Mouse (Mus musculus): ENCODE measurements at regions not wholly inside any gene's neighbourhood (a gene's known extent, or its start where the extent isn't known, plus 50 kb on each side); places are given as distances from the start of the nearest gene placed in this dataset.

DNA sequence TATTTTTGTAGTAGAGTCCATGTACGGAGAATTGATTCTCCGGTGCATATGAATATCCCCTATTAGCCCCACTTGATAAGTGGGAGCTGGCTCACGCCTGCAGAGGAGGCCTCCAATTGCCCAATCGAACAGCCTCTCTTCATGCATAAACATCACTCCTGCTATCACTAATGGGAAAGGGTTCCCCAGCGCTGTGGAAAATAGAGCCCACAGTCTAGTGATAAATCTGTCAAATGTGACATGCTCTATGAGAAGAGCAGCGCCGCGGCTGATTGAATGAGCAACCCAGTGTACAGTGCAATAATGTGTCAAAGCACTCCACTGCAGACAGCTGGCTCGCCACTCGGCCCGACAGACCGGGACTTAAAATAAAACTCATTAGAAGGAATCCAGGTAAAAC, 182.8 kb upstream of the Id4 start:
- no peak overlapping the region for H3K27ac ChIP-seq (replicated peaks in 1 of 2; ENCODE audit: control insufficient read depth in 1 of 2, insufficient read depth in 1 of 2, low read depth in 2 of 2, low read length in 2 of 2)
- no peaks in the 10 kb centered on the region for H3K27me3 ChIP-seq (ENCODE audit: control insufficient read depth, insufficient read depth, low read length)
- H3K4me1 ChIP-seq (ENCODE audit: control insufficient read depth in 2 of 2, insufficient read depth in 2 of 2, low read length in 2 of 2): peaks cover 3 to 5% of the 10 kb centered on the region in 2 experiments; a peak in 3 of 4 replicates
- H3K36me3 ChIP-seq (ENCODE audit: control insufficient read depth, insufficient read depth, low read length): no peaks in the 10 kb centered on the region
- H3K4me2 ChIP-seq (ENCODE audit: low read length): peak overlapping the region; percentile 55
- no peak overlapping the region for H3K9ac ChIP-seq (ENCODE audit: low read length)
- WGBS: 21% methylated on average over 12 of the region's 12 CpGs
- H3K9me3 ChIP-seq (ENCODE audit: control insufficient read depth, low read length): no peaks in the 10 kb centered on the region
- 0 out of 4 replicates have a peak overlapping the region, but pooled peaks of 1 of the 2 experiments have one; percentile 10 for H3K4me3 ChIP-seq (ENCODE audit: control insufficient read depth in 1 of 2, insufficient read depth in 1 of 2, low read depth in 1 of 2, low read length in 2 of 2)
- no peak for ATAC-seq (ENCODE audit: insufficient number of reproducible peaks, insufficient read depth, low FRiP score, low read depth)

DNA sequence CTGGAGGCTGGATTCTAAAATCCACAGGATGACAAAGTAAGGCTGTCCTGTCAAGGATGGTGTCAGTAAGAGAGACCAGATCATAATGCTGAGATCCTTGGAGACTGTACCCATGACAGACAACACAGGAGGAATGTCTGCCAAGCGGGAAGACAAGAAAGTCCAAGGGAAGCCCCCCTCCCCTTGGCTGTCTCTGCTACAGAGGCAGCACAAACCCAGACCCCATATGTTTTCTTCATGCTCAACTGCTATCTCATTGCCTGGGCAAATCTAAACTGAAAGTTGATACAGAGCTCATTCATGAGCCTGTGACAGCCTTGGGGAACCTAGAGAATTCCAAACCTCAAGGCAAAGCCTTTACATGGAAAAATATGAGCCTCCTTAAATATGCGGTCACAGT, 177.7 kb upstream of the Id4 start:
- Histone ChIP-seq H3K27me3 (ENCODE audit: control insufficient read depth, insufficient read depth, low read length) (no peaks in the 10 kb centered on the region), H3K36me3 (ENCODE audit: control insufficient read depth, insufficient read depth, low read length) (no peaks in the 10 kb centered on the region), H3K9ac (ENCODE audit: low read length) (no peak overlapping the region), H3K27ac (replicated peaks in 1 of 2; ENCODE audit: control insufficient read depth in 1 of 2, insufficient read depth in 1 of 2, low read depth in 2 of 2, low read length in 2 of 2) (no peak overlapping the region), H3K4me3 (ENCODE audit: control insufficient read depth in 1 of 2, insufficient read depth in 1 of 2, low read depth in 1 of 2, low read length in 2 of 2) (no peak overlapping the region), H3K4me1 (ENCODE audit: control insufficient read depth in 2 of 2, insufficient read depth in 2 of 2, low read length in 2 of 2) (peaks cover 0 to under 1% of the 10 kb centered on the region in 2 experiments; a peak in 2 of 4 replicates), H3K4me2 (ENCODE audit: low read length) (no peak overlapping the region), H3K9me3 (ENCODE audit: control insufficient read depth, low read length) (no peaks in the 10 kb centered on the region)
- WGBS: 86% methylated on average over 2 of the region's 2 CpGs
- ATAC-seq (ENCODE audit: insufficient number of reproducible peaks, insufficient read depth, low FRiP score, low read depth): no peak

DNA sequence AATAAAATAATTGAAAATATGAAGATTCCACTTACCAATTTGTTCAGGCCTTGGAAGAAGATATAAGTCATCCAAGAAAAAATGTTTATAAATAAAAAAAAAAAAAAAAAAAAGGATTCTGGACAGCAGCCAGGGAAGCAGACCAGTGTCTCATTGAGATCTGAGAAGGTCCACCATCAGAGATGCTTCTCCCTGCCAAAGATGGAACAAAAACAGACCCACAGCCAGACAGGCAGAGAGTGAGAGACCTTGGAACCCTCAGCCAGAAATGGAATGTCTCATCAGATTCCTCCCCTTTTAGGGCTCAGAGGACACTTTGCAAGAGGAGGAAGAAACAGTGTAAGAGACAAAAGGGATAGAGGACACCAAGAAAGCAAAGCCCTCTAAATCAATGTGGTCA, 177.2 kb upstream of the Id4 start:
- no peaks in the 10 kb centered on the region for H3K27me3 ChIP-seq (ENCODE audit: control insufficient read depth, insufficient read depth, low read length)
- no peak for ATAC-seq (ENCODE audit: insufficient number of reproducible peaks, insufficient read depth, low FRiP score, low read depth)
- no peaks in the 10 kb centered on the region for H3K9me3 ChIP-seq (ENCODE audit: control insufficient read depth, low read length)
- no peak overlapping the region for H3K4me2 ChIP-seq (ENCODE audit: low read length)
- H3K36me3 ChIP-seq (ENCODE audit: control insufficient read depth, insufficient read depth, low read length): no peaks in the 10 kb centered on the region
- H3K27ac ChIP-seq (replicated peaks in 1 of 2; ENCODE audit: control insufficient read depth in 1 of 2, insufficient read depth in 1 of 2, low read depth in 2 of 2, low read length in 2 of 2): no peak overlapping the region
- H3K4me3 ChIP-seq (ENCODE audit: control insufficient read depth in 1 of 2, insufficient read depth in 1 of 2, low read depth in 1 of 2, low read length in 2 of 2): no peak overlapping the region
- H3K9ac ChIP-seq (ENCODE audit: low read length): no peak overlapping the region
- H3K4me1 ChIP-seq (ENCODE audit: control insufficient read depth in 2 of 2, insufficient read depth in 2 of 2, low read length in 2 of 2): no peaks in the 10 kb centered on the region

DNA sequence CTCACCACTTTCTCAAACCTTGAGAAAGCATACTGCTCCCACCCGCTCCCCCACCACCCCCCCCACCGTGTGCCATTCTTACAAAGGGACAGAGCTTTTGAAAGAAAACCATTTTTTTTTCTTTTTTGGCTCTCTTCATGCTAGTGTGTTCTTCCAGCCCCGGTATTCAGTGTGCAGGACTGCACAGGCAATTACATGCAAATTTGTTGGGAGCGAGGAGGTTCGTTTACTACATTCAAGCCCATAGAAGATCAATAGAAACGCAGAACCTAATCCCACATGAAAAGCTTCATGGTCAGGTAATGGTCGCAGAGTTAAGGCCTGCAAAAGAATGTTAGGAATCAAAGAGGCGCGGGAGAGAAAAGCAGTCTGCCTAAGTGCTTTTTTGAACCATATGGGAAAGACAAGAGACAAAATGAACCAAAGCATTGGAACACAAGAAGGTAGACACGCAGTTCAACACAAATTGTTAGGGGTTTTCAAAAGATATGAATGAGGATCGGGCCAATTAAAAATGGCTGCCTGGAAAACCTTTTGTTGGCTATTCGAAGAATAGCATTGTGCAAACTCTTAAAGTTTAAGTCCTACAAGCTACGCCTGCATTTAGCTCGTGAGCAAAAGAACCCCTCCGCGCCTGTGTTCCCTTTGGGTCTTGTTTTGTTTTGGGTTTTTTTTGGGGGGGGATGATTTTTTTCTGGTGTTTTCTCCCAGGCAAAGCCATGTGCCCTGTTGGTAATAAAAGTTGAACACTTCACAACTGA, 166.6 kb upstream of the Id4 start:
- WGBS: 78% methylated on average over 16 of the region's 16 CpGs
- no peaks in the 10 kb centered on the region for H3K27me3 ChIP-seq (ENCODE audit: control insufficient read depth, insufficient read depth, low read length)

DNA sequence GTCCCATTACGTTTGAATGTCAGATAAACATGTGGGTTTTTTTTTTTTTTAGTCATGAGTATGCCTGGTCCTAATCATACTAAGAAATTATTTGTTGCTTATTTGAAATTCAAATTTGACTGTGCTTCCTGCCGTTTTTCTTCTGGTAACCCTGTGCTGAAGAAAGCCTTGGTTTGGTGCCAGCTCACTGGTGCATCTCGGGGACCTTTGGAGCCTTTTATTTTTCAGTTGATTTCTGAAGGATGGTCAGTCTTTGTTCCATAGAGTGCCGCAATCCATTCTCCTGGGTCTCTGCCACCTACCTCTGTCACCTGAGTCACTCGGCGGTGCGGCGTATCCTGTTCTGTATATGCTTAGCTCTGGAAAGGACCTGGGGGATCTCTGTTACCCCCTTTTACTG, 158.9 kb upstream of the Id4 start:
- Histone ChIP-seq H3K9ac (ENCODE audit: low read length) (no peak overlapping the region), H3K27me3 (ENCODE audit: control insufficient read depth, insufficient read depth, low read length) (no peaks in the 10 kb centered on the region), H3K4me2 (ENCODE audit: low read length) (no peak overlapping the region), H3K4me3 (ENCODE audit: control insufficient read depth in 1 of 2, insufficient read depth in 1 of 2, low read depth in 1 of 2, low read length in 2 of 2) (no peak overlapping the region), H3K9me3 (ENCODE audit: control insufficient read depth, low read length) (no peaks in the 10 kb centered on the region), H3K36me3 (ENCODE audit: control insufficient read depth, insufficient read depth, low read length) (no peaks in the 10 kb centered on the region), H3K4me1 (ENCODE audit: control insufficient read depth in 2 of 2, insufficient read depth in 2 of 2, low read length in 2 of 2) (0 out of 4 replicates have a peak, but pooled peaks cover 0 to 4% of the 10 kb centered on the region in 2 experiments), H3K27ac (replicated peaks in 1 of 2; ENCODE audit: control insufficient read depth in 1 of 2, insufficient read depth in 1 of 2, low read depth in 2 of 2, low read length in 2 of 2) (no peak overlapping the region)
- no peak for ATAC-seq (ENCODE audit: insufficient number of reproducible peaks, insufficient read depth, low FRiP score, low read depth)
- WGBS: 70% methylated on average over 8 of the region's 8 CpGs

More for the DNA sequence above, 166.6 kb upstream of the Id4 start:
- H3K9me3 ChIP-seq (ENCODE audit: control insufficient read depth, low read length): no peaks in the 10 kb centered on the region
- no peaks in the 10 kb centered on the region for H3K36me3 ChIP-seq (ENCODE audit: control insufficient read depth, insufficient read depth, low read length)
- no peak overlapping the region for H3K4me2 ChIP-seq (ENCODE audit: low read length)
- H3K9ac ChIP-seq (ENCODE audit: low read length): no peak overlapping the region
- no peaks in the 10 kb centered on the region for H3K4me1 ChIP-seq (ENCODE audit: control insufficient read depth in 2 of 2, insufficient read depth in 2 of 2, low read length in 2 of 2)
- H3K4me3 ChIP-seq (ENCODE audit: control insufficient read depth in 1 of 2, insufficient read depth in 1 of 2, low read depth in 1 of 2, low read length in 2 of 2): no peak overlapping the region
- no peak for ATAC-seq (ENCODE audit: insufficient number of reproducible peaks, insufficient read depth, low FRiP score, low read depth)
- no peak overlapping the region for H3K27ac ChIP-seq (replicated peaks in 1 of 2; ENCODE audit: control insufficient read depth in 1 of 2, insufficient read depth in 1 of 2, low read depth in 2 of 2, low read length in 2 of 2)

DNA sequence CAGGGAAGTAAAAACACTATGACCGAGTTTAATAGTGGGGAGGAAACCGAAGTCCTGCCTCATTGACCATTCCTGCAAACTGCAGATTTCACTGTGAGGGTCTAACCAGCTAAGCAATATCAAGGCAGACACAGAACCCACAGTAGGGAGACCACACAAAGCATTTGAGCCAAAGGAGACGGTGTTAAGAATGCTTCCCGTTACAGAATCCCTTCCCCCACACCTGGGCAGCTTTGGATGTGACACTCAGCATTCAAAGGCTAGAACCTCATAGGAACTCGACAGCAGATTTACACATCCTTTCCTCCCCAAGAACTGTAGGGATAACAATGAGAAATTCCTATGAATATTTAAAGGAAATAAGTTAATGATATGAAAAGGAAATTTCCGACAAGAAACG, 158.5 kb upstream of the Id4 start:
- H3K27me3 ChIP-seq (ENCODE audit: control insufficient read depth, insufficient read depth, low read length): no peaks in the 10 kb centered on the region
- 56% methylated on average over 7 of the region's 7 CpGs for WGBS
- no peaks in the 10 kb centered on the region for H3K36me3 ChIP-seq (ENCODE audit: control insufficient read depth, insufficient read depth, low read length)
- no peak overlapping the region for H3K4me2 ChIP-seq (ENCODE audit: low read length)
- H3K27ac ChIP-seq (replicated peaks in 1 of 2; ENCODE audit: control insufficient read depth in 1 of 2, insufficient read depth in 1 of 2, low read depth in 2 of 2, low read length in 2 of 2): no peak overlapping the region
- ATAC-seq (ENCODE audit: insufficient number of reproducible peaks, insufficient read depth, low FRiP score, low read depth): no peak
- no peak overlapping the region for H3K9ac ChIP-seq (ENCODE audit: low read length)
- H3K9me3 ChIP-seq (ENCODE audit: control insufficient read depth, low read length): no peaks in the 10 kb centered on the region
- H3K4me1 ChIP-seq (ENCODE audit: control insufficient read depth in 2 of 2, insufficient read depth in 2 of 2, low read length in 2 of 2): 0 out of 4 replicates have a peak, but pooled peaks cover 0 to 4% of the 10 kb centered on the region in 2 experiments
- no peak overlapping the region for H3K4me3 ChIP-seq (ENCODE audit: control insufficient read depth in 1 of 2, insufficient read depth in 1 of 2, low read depth in 1 of 2, low read length in 2 of 2)

DNA sequence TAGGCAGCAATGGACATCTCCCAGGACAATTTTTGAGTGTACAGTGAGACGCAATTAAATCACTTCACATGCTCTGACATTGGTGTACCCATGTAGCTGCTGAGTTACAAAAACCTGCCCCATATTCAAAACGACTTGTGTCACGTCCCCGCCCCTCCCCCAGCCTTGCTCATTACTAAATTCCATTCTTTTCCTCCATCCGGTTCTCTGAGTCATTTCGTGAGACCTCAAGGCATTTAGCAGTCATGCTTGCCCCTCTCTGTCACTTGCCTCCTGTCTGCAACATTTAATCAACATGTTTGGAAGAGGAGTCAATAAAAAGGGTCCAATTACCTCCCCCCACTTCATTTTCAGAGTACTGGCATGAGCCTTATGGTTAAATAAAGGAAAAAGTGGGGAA, 156.3 kb upstream of the Id4 start:
- WGBS: 48% methylated on average over 6 of the region's 6 CpGs
- Histone ChIP-seq H3K4me3 (ENCODE audit: control insufficient read depth in 1 of 2, insufficient read depth in 1 of 2, low read depth in 1 of 2, low read length in 2 of 2) (no peak overlapping the region), H3K27ac (replicated peaks in 1 of 2; ENCODE audit: control insufficient read depth in 1 of 2, insufficient read depth in 1 of 2, low read depth in 2 of 2, low read length in 2 of 2) (no peak overlapping the region), H3K27me3 (ENCODE audit: control insufficient read depth, insufficient read depth, low read length) (no peaks in the 10 kb centered on the region), H3K4me2 (ENCODE audit: low read length) (no peak overlapping the region), H3K9ac (ENCODE audit: low read length) (no peak overlapping the region), H3K4me1 (ENCODE audit: control insufficient read depth in 2 of 2, insufficient read depth in 2 of 2, low read length in 2 of 2) (0 out of 4 replicates have a peak, but pooled peaks cover 0 to 4% of the 10 kb centered on the region in 2 experiments), H3K9me3 (ENCODE audit: control insufficient read depth, low read length) (no peaks in the 10 kb centered on the region), H3K36me3 (ENCODE audit: control insufficient read depth, insufficient read depth, low read length) (no peaks in the 10 kb centered on the region)
- ATAC-seq (ENCODE audit: insufficient number of reproducible peaks, insufficient read depth, low FRiP score, low read depth): no peak

DNA sequence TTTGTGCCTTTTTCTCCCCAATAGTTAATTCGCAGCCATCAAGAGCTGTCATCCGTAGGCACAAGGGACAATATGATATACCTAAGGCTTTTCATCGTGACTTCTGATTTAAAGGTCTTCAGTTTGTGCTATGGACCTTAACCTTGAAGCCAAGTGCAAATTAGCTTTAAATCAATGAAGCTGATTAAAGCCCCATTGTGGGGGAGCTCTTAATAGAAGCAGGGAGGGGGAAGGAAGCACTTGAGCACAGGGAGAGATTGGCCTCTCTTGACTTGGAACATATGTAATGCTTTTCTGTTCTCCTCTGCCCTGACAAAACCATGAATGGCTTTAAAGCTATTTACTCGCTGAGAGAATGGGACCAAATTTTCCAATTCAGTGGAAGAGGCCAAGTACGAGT, 154.1 kb upstream of the Id4 start:
- no peaks in the 10 kb centered on the region for H3K36me3 ChIP-seq (ENCODE audit: control insufficient read depth, insufficient read depth, low read length)
- 74% methylated on average over 5 of the region's 5 CpGs for WGBS
- ATAC-seq (ENCODE audit: insufficient number of reproducible peaks, insufficient read depth, low FRiP score, low read depth): no peak
- H3K9ac ChIP-seq (ENCODE audit: low read length): no peak overlapping the region
- H3K27me3 ChIP-seq (ENCODE audit: control insufficient read depth, insufficient read depth, low read length): no peaks in the 10 kb centered on the region
- no peak overlapping the region for H3K27ac ChIP-seq (replicated peaks in 1 of 2; ENCODE audit: control insufficient read depth in 1 of 2, insufficient read depth in 1 of 2, low read depth in 2 of 2, low read length in 2 of 2)
- H3K9me3 ChIP-seq (ENCODE audit: control insufficient read depth, low read length): no peaks in the 10 kb centered on the region
- no peak overlapping the region for H3K4me2 ChIP-seq (ENCODE audit: low read length)
- H3K4me3 ChIP-seq (ENCODE audit: control insufficient read depth in 1 of 2, insufficient read depth in 1 of 2, low read depth in 1 of 2, low read length in 2 of 2): no peak overlapping the region
- 0 out of 4 replicates have a peak, but pooled peaks cover 0 to 4% of the 10 kb centered on the region in 2 experiments for H3K4me1 ChIP-seq (ENCODE audit: control insufficient read depth in 2 of 2, insufficient read depth in 2 of 2, low read length in 2 of 2)
